Mouse (Mus musculus) heart, postnatal 14 days (tissue): ENCODE results near the gene Spast. TPM values are rescaled to one million over a fixed set of nuclear protein-coding genes. Genes with fewer than 3 reads are reported as not detected.
"Not testable (repeated sequence)": the region's sequence is repeated elsewhere in the genome, so short reads cannot be mapped to it uniquely, and the experiment has no call there.

Source experiments
- DNase-seq, 2 experiments: peaks; one replicate each; pipeline ENCODE4 v3.0.0; 2021 to 2022
- intact Hi-C: fragments of 180-260 bp; cut with DNase I; formaldehyde crosslinking; loops from one replicate; pipeline ENCODE4 v1.15.1; 2025
- long read RNA-seq, 2 experiments: library from polyadenylated mRNA; stranded (forward); transcript quantifications; one replicate each; pipeline ENCODE4 v2.0.0; 2021
- total RNA-seq, 2 experiments: library from RNA; stranded (reverse); gene quantifications; 2 replicates each; pipeline ENCODE4 v1.2.3; 2021

Gene Spast
- 10 to 100 TPM; 29.3 to 33.2 TPM for total RNA-seq
- long read RNA-seq, experiment 1, full-length matches to known transcripts: 28 of 43 reads
- long read RNA-seq, experiment 1, partial matches to known transcripts: 2 of 43 reads
- long read RNA-seq, experiment 1, other reads (novel, unspliced or antisense): 13 of 43 reads
- long read RNA-seq, experiment 2, full-length matches to known transcripts: 25 of 41 reads
- long read RNA-seq, experiment 2, partial matches to known transcripts: 0 of 41 reads
- long read RNA-seq, experiment 2, other reads (novel, unspliced or antisense): 16 of 41 reads

- DNase-seq: peak; percentile 82 to 85
- intact Hi-C loops: loop anchor here (5.0 kb wide), 1 partner anchor 188 kb away; the partner anchor contains the start of gene Birc6
Observed at GRCm38 (mm10) chr17:74338937-74339804, at the start of gene Spast. Spast (plus strand) TSS chr17:74338987.

- no peak for DNase-seq
- intact Hi-C loops: loop anchor here (5.0 kb wide), 2 partner anchors 98 to 268 kb away; no protein-coding TSS in a partner anchor
Observed at GRCm38 (mm10) chr17:74290198-74290597, 48.6 kb upstream of the Spast start.

GRCm38 (mm10) chr17:74290869-74291268 lies 47.9 kb upstream of the Spast start:
- intact Hi-C loops: loop anchor here (5.0 kb wide), 2 partner anchors 99 to 269 kb away; no protein-coding TSS in a partner anchor
- DNase-seq: no peak

GRCm38 (mm10) chr17:74291640-74292361 lies 47.0 kb upstream of the Spast start:
- no peak for DNase-seq
- intact Hi-C loops: loop anchor here (5.0 kb wide), 2 partner anchors 100 to 270 kb away; no protein-coding TSS in a partner anchor

- peak in 1 of 2 experiments; percentile 33 for DNase-seq
- intact Hi-C loops: loop anchor here (5.0 kb wide), 2 partner anchors 102 to 272 kb away; no protein-coding TSS in a partner anchor
Observed at GRCm38 (mm10) chr17:74293687-74294425, 44.9 kb upstream of the Spast start.

GRCm38 (mm10) chr17:74294426-74295025 lies 44.3 kb upstream of the Spast start:
- DNase-seq: peak; percentile 84 to 90
- intact Hi-C loops: loop anchor here (5.0 kb wide), 3 partner anchors 102 to 1932 kb away; no protein-coding TSS in a partner anchor

- intact Hi-C loops: loop anchor here (5.0 kb wide), 1 partner anchor 1933 kb away; no protein-coding TSS in a partner anchor
- peak; percentile 88 to 89 for DNase-seq
Observed at GRCm38 (mm10) chr17:74295026-74295970, 43.5 kb upstream of the Spast start, which contains the start of gene Memo1. Memo1 (minus strand) TSS chr17:74295521.

- peak in 1 of 2 experiments; percentile 38 for DNase-seq
- intact Hi-C loops: loop anchor here (2.0 to 5.0 kb wide), 2 partner anchors 19 to 1934 kb away; no protein-coding TSS in a partner anchor
Observed at GRCm38 (mm10) chr17:74296076-74296823, 42.5 kb upstream of the Spast start.

GRCm38 (mm10) chr17:74296991-74297390 lies 41.8 kb upstream of the Spast start:
- intact Hi-C loops: loop anchor here (2.0 to 5.0 kb wide), 2 partner anchors 18 to 1935 kb away; no protein-coding TSS in a partner anchor

GRCm38 (mm10) chr17:74300089-74300488 lies 38.7 kb upstream of the Spast start:
- DNase-seq: no peak
- intact Hi-C loops: no loop called here

More at GRCm38 (mm10) chr17:74296991-74297390, 41.8 kb upstream of the Spast start:
- not testable (repeated sequence) for DNase-seq

- intact Hi-C loops: no loop called here
- no peak for DNase-seq
Observed at GRCm38 (mm10) chr17:74304060-74304459, 34.7 kb upstream of the Spast start.

- no peak for DNase-seq
Observed at GRCm38 (mm10) chr17:74305616-74306015, 33.2 kb upstream of the Spast start.

GRCm38 (mm10) chr17:74306021-74306420 lies 32.8 kb upstream of the Spast start:
- DNase-seq: no peak
- intact Hi-C loops: no loop called here

More at GRCm38 (mm10) chr17:74305616-74306015, 33.2 kb upstream of the Spast start:
- intact Hi-C loops: no loop called here

GRCm38 (mm10) chr17:74315445-74316308 lies 23.1 kb upstream of the Spast start:
- no peak for DNase-seq
- intact Hi-C loops: loop anchor here (2.0 to 5.0 kb wide), 2 partner anchors 19 to 82 kb away; partner anchors contain the start of gene Slc30a6

GRCm38 (mm10) chr17:74316309-74316863 lies 22.4 kb upstream of the Spast start:
- peak; percentile 90 to 92 for DNase-seq
- intact Hi-C loops: loop anchor here (5.0 kb wide), 1 partner anchor 81 kb away; the partner anchor contains the start of gene Slc30a6
